Mouse (Mus musculus): Measurements from ENCODE around the gene Epc2. TPM values are rescaled to one million over a fixed set of nuclear protein-coding genes. Genes with fewer than 3 reads are reported as not detected.

The Epc2 gene
- polyA plus RNA-seq, 1 experiment: 3.9 TPM

- TF ChIP-seq CTCF (IDR thresholded peaks at IDR 0.05; ENCODE audit: extremely low read depth, insufficient read length, insufficient replicate concordance, low read depth, low read length) (no peak), POLR2A (IDR thresholded peaks at IDR 0.05; ENCODE audit: low read depth, low read length) (no peak)
- H3K27ac ChIP-seq (ENCODE audit: insufficient read depth, low read depth, low read length): no peak overlapping the region
- 72% methylated on average over 1 of the region's 1 CpGs for WGBS
These were observed 59.5 kb downstream of the Epc2 start for GRCm38 (mm10) chr2:49510832-49511231.

GRCm38 (mm10) chr2:49516011-49516410 is 64.7 kb downstream of the Epc2 start:
- H3K36me3 ChIP-seq (ENCODE audit: control insufficient read depth, insufficient read depth, low read length): peaks cover 5% of the 10 kb centered on the region; the same call in 1 of the 2 replicates
- no peaks in the 10 kb centered on the region for H3K27me3 ChIP-seq (ENCODE audit: control insufficient read depth, insufficient read depth, low read length)
- TF ChIP-seq POLR2A (IDR thresholded peaks at IDR 0.05; ENCODE audit: low read depth, low read length) (no peak), CTCF (IDR thresholded peaks at IDR 0.05; ENCODE audit: extremely low read depth, insufficient read length, insufficient replicate concordance, low read depth, low read length) (no peak)
- H3K4me3 ChIP-seq (ENCODE audit: low read depth, low read length): no peak overlapping the region
- H3K27ac ChIP-seq (ENCODE audit: insufficient read depth, low read depth, low read length): no peak overlapping the region
- H3K4me1 ChIP-seq (ENCODE audit: control insufficient read depth, insufficient read depth, insufficient read length, low read length): 0 out of 2 replicates have a peak, but pooled peaks cover 4% of the 10 kb centered on the region
- 78% methylated on average over 2 of the region's 2 CpGs for WGBS

More at GRCm38 (mm10) chr2:49510832-49511231, 59.5 kb downstream of the Epc2 start:
- Histone ChIP-seq H3K27me3 (ENCODE audit: control insufficient read depth, insufficient read depth, low read length) (no peaks in the 10 kb centered on the region), H3K4me3 (ENCODE audit: low read depth, low read length) (no peak overlapping the region), H3K4me1 (ENCODE audit: control insufficient read depth, insufficient read depth, insufficient read length, low read length) (0 out of 2 replicates have a peak, but pooled peaks cover 4% of the 10 kb centered on the region), H3K36me3 (ENCODE audit: control insufficient read depth, insufficient read depth, low read length) (no peaks in the 10 kb centered on the region)

GRCm38 (mm10) chr2:49520409-49520808 is 69.1 kb downstream of the Epc2 start:
- TF ChIP-seq CTCF (IDR thresholded peaks at IDR 0.05; ENCODE audit: extremely low read depth, insufficient read length, insufficient replicate concordance, low read depth, low read length) (no peak), POLR2A (IDR thresholded peaks at IDR 0.05; ENCODE audit: low read depth, low read length) (no peak)
- H3K27ac ChIP-seq (ENCODE audit: insufficient read depth, low read depth, low read length): no peak overlapping the region
- H3K27me3 ChIP-seq (ENCODE audit: control insufficient read depth, insufficient read depth, low read length): no peaks in the 10 kb centered on the region
- H3K4me3 ChIP-seq (ENCODE audit: low read depth, low read length): no peak overlapping the region
- 86% methylated on average over 2 of the region's 2 CpGs for WGBS
- H3K4me1 ChIP-seq (ENCODE audit: control insufficient read depth, insufficient read depth, insufficient read length, low read length): 0 out of 2 replicates have a peak, but pooled peaks cover 2% of the 10 kb centered on the region
- peaks cover 9% of the 10 kb centered on the region; the same call in 1 of the 2 replicates for H3K36me3 ChIP-seq (ENCODE audit: control insufficient read depth, insufficient read depth, low read length)

- Histone ChIP-seq H3K4me1 (ENCODE audit: control insufficient read depth, insufficient read depth, insufficient read length, low read length) (no peaks in the 10 kb centered on the region), H3K4me3 (ENCODE audit: low read depth, low read length) (no peak overlapping the region), H3K27ac (ENCODE audit: insufficient read depth, low read depth, low read length) (no peak overlapping the region), H3K36me3 (ENCODE audit: control insufficient read depth, insufficient read depth, low read length) (peaks cover 9% of the 10 kb centered on the region; the same call in 1 of the 2 replicates), H3K27me3 (ENCODE audit: control insufficient read depth, insufficient read depth, low read length) (no peaks in the 10 kb centered on the region)
- 83% methylated on average over 1 of the region's 1 CpGs for WGBS
- TF ChIP-seq POLR2A (IDR thresholded peaks at IDR 0.05; ENCODE audit: low read depth, low read length) (no peak), CTCF (IDR thresholded peaks at IDR 0.05; ENCODE audit: extremely low read depth, insufficient read length, insufficient replicate concordance, low read depth, low read length) (no peak)
These were observed 69.7 kb downstream of the Epc2 start for GRCm38 (mm10) chr2:49520989-49521388.

GRCm38 (mm10) chr2:49521564-49521963 is 70.3 kb downstream of the Epc2 start:
- peaks cover 9% of the 10 kb centered on the region; the same call in 1 of the 2 replicates for H3K36me3 ChIP-seq (ENCODE audit: control insufficient read depth, insufficient read depth, low read length)
- no peak overlapping the region for H3K27ac ChIP-seq (ENCODE audit: insufficient read depth, low read depth, low read length)
- no peak overlapping the region for H3K4me3 ChIP-seq (ENCODE audit: low read depth, low read length)
- 40% methylated on average over 2 of the region's 2 CpGs for WGBS
- no peaks in the 10 kb centered on the region for H3K27me3 ChIP-seq (ENCODE audit: control insufficient read depth, insufficient read depth, low read length)
- TF ChIP-seq CTCF (IDR thresholded peaks at IDR 0.05; ENCODE audit: extremely low read depth, insufficient read length, insufficient replicate concordance, low read depth, low read length) (no peak), POLR2A (IDR thresholded peaks at IDR 0.05; ENCODE audit: low read depth, low read length) (no peak)
- H3K4me1 ChIP-seq (ENCODE audit: control insufficient read depth, insufficient read depth, insufficient read length, low read length): no peaks in the 10 kb centered on the region

GRCm38 (mm10) chr2:49522578-49522977 is 71.3 kb downstream of the Epc2 start:
- peaks cover 7% of the 10 kb centered on the region; the same call in 1 of the 2 replicates for H3K36me3 ChIP-seq (ENCODE audit: control insufficient read depth, insufficient read depth, low read length)

GRCm38 (mm10) chr2:49537147-49537546 is 85.9 kb downstream of the Epc2 start:
- no peak for TF ChIP-seq POLR2A (IDR thresholded peaks at IDR 0.05; ENCODE audit: low read depth, low read length)
- TF ChIP-seq CTCF (IDR thresholded peaks at IDR 0.05; ENCODE audit: extremely low read depth, insufficient read length, insufficient replicate concordance, low read depth, low read length): no peak
- 92% methylated on average over 6 of the region's 6 CpGs for WGBS
- peaks cover 23% of the 10 kb centered on the region for H3K36me3 ChIP-seq (ENCODE audit: control insufficient read depth, insufficient read depth, low read length)
- H3K27ac ChIP-seq (ENCODE audit: insufficient read depth, low read depth, low read length): no peak overlapping the region
- no peaks in the 10 kb centered on the region for H3K27me3 ChIP-seq (ENCODE audit: control insufficient read depth, insufficient read depth, low read length)
- H3K4me3 ChIP-seq (ENCODE audit: low read depth, low read length): no peak overlapping the region
- no peaks in the 10 kb centered on the region for H3K4me1 ChIP-seq (ENCODE audit: control insufficient read depth, insufficient read depth, insufficient read length, low read length)

More at GRCm38 (mm10) chr2:49522578-49522977, 71.3 kb downstream of the Epc2 start:
- Histone ChIP-seq H3K27me3 (ENCODE audit: control insufficient read depth, insufficient read depth, low read length) (no peaks in the 10 kb centered on the region), H3K4me1 (ENCODE audit: control insufficient read depth, insufficient read depth, insufficient read length, low read length) (no peaks in the 10 kb centered on the region), H3K27ac (ENCODE audit: insufficient read depth, low read depth, low read length) (no peak overlapping the region), H3K4me3 (ENCODE audit: low read depth, low read length) (no peak overlapping the region)
- 87% methylated on average over 4 of the region's 4 CpGs for WGBS
- no peak for TF ChIP-seq POLR2A (IDR thresholded peaks at IDR 0.05; ENCODE audit: low read depth, low read length)
- TF ChIP-seq CTCF (IDR thresholded peaks at IDR 0.05; ENCODE audit: extremely low read depth, insufficient read length, insufficient replicate concordance, low read depth, low read length): no peak

All from small intestine, adult 2 months (tissue).